Mouse (Mus musculus): Measurements from ENCODE around the gene Prl5a1. TPM values are rescaled to one million over a fixed set of nuclear protein-coding genes. Genes with fewer than 3 reads are reported as not detected.

Gene Prl5a1
- not detected for polyA plus RNA-seq (2015; fragmentation: Illumina TruSeq; extraction: RNeasy Lipid Tissue Mini Kit (QIAGEN cat#74804); ENCODE audit: insufficient read depth, low read depth, low replicate concordance)

GRCm38 (mm10) chr13:28142184-28142583 lies at the start of gene Prl5a1:
Prl5a1 (plus strand) TSS chr13:28142484.

Other genes starting within 250 kb of the Prl5a1 start
- not detected for gene Prl4a1, start 126.3 kb upstream of the Prl5a1 start, polyA plus RNA-seq (2015; fragmentation: Illumina TruSeq; extraction: RNeasy Lipid Tissue Mini Kit (QIAGEN cat#74804); ENCODE audit: insufficient read depth, low read depth, low replicate concordance)
- not detected for gene Gm11361, start 115.0 kb downstream of the Prl5a1 start, polyA plus RNA-seq (2015; fragmentation: Illumina TruSeq; extraction: RNeasy Lipid Tissue Mini Kit (QIAGEN cat#74804); ENCODE audit: insufficient read depth, low read depth, low replicate concordance)